Mouse (Mus musculus) testis, adult 2 months (tissue): Measurements from ENCODE around the gene Agtr1b.

ENCODE experiments used
- CTCF ChIP-seq: fragments of 200-500 bp; IDR thresholded peaks from 2 replicates; pipeline ENCODE4 v1.5.1; 2012; ENCODE audit warnings: low read depth, mild to moderate bottlenecking, inconsistent platforms, low read length, moderate library complexity; ENCODE audit not compliant: control insufficient read depth, insufficient read depth, insufficient replicate concordance
- POLR2A ChIP-seq: fragments of 200-500 bp; IDR thresholded peaks from 2 replicates; pipeline ENCODE4 v1.6.1; 2012; ENCODE audit warnings: low read depth, mild to moderate bottlenecking, inconsistent platforms, low read length, moderate library complexity; ENCODE audit not compliant: control insufficient read depth

GRCm38 (mm10) chr3:20294542-20295348, 72.2 kb downstream of the Agtr1b start:
- TF ChIP-seq CTCF, result no peak
- TF ChIP-seq POLR2A, result no peak
